Mouse (Mus musculus): ENCODE data around the gene Cd7. TPM values are rescaled to one million over a fixed set of nuclear protein-coding genes. Genes with fewer than 3 reads are reported as not detected.

Gene Cd7
- polyA plus RNA-seq, 1 experiment, result 0.08 TPM

DNA sequence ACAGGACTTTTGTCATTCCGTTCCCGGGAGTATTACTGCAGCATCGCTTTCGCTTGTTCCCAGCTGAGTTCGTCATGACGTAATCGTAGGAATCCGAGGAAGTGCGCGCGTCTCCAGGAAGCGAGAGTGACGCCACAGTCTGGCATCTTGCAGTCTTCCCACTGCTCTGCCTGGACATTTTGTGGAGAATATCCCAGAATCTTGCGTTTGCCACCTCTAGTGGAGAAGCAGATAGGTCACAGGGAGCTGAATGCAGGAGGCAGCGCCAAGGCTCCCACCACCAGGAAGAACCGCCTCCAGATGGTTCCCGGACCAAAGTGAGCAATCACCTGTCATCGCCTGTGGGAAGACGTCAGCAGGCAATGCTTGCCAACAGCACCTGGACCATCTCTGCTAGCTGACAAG, 24.3 kb downstream of the Cd7 start:
- DNase-seq (ENCODE audit: low read depth), result peak; percentile 45
- TF ChIP-seq CTCF (IDR thresholded peaks at IDR 0.05; ENCODE audit: borderline replicate concordance, extremely low read depth, insufficient read depth, insufficient read length) (no peak), POLR2A (IDR thresholded peaks at IDR 0.05; ENCODE audit: borderline replicate concordance, extremely low read depth, insufficient read depth, insufficient read length, poor library complexity, severe bottlenecking) (no peak)

DNA sequence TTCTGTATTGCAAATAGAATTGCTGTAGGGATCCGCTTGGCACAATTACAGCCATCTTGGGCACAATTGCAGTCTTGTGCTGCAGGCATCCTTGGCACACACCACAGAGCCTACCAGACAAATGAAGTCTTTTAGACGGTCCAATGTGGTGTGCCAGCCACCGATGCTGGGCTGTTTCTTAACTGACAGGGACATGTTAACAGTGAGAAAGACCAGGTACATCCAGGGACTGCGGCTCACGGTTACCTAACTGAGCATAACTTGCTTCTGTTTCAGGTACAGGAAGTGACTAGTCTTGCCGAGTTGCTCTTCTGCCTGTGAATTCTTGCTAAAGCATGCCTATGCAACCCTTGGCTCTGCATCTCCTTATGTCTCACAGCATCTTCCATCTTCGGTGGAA, 25.6 kb downstream of the Cd7 start:
- no peak for TF ChIP-seq CTCF (IDR thresholded peaks at IDR 0.05; ENCODE audit: borderline replicate concordance, extremely low read depth, insufficient read depth, insufficient read length)
- no peak for TF ChIP-seq POLR2A (IDR thresholded peaks at IDR 0.05; ENCODE audit: borderline replicate concordance, extremely low read depth, insufficient read depth, insufficient read length, poor library complexity, severe bottlenecking)
- DNase-seq (ENCODE audit: low read depth), result peak; percentile 24

DNA sequence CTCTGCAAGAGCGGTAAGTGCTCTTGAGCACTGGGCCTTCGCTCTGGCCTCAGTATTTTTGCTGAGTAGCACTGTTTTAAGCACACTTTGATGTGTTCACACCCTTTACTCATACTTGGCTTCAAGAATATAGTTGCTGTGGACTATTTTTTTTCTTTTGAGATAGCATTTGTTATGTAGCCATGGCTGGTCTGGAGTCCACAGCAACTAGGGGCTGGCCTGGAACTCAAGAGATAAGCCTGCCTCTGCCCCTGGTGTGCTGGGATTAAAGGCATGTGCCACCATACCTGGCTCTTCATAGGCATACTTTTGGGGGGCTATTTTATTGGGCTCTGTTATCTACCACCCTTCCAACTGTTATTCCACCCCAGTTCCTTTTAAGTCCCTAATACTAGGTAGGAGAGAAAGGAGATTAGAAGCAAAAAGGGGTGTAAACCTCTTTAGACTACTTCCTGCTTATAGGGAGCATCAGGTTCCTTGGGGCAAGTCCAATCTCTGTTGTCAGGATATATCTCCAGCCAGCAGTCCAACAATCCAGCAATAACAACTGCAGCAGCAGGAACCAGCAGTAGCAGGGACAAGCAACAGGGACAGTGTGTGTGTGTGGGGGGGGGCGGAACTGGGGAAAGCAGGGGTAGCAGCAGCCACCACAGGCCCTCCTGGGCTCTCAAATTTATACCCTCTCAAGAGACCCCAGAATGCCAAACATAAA, 29.0 kb downstream of the Cd7 start:
- TF ChIP-seq CTCF (IDR thresholded peaks at IDR 0.05; ENCODE audit: borderline replicate concordance, extremely low read depth, insufficient read depth, insufficient read length) (no peak), POLR2A (IDR thresholded peaks at IDR 0.05; ENCODE audit: borderline replicate concordance, extremely low read depth, insufficient read depth, insufficient read length, poor library complexity, severe bottlenecking) (no peak)
- DNase-seq (ENCODE audit: low read depth), result no peak

DNA sequence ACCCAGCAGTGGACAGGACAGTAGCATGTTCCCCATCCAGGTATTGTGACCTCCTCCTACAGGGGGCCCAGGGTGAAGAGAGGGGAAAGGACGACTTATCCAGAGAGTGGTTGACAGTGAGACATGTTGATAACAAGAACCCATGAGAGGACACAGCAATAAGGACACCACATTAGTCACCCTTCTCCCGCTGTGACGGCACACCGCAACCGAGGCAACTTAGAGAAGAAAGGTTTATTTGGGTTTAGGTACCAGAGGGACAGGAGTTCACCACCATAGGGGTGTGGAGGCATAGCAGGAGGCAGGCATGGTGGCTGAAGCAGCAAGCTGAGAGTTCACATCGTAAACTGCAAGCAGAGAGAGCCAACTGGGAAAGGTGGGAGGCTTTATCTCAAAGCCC, 33.0 kb downstream of the Cd7 start:
- no peak for DNase-seq (ENCODE audit: low read depth)
- TF ChIP-seq CTCF (IDR thresholded peaks at IDR 0.05; ENCODE audit: borderline replicate concordance, extremely low read depth, insufficient read depth, insufficient read length) (no peak), POLR2A (IDR thresholded peaks at IDR 0.05; ENCODE audit: borderline replicate concordance, extremely low read depth, insufficient read depth, insufficient read length, poor library complexity, severe bottlenecking) (no peak)

DNA sequence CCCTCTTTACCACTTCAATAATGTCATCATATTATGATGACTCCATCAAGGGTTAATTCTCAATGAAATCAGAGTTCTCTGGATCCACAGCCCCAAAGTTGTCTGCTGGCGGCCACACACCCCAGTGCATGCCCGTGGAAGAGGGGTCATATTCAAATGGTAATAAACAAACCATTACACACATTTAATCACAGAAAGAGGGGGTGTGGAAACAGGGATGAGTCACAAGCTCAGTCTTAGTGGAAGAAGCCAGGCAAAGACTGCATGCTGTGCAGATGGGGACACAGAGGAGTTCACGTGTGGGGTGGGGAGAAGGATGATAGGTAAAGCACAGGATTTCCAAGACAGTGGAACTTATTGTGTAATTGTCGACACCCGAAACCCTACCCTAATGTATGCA, 34.9 kb downstream of the Cd7 start:
- DNase-seq (ENCODE audit: low read depth), result no peak
- TF ChIP-seq POLR2A (IDR thresholded peaks at IDR 0.05; ENCODE audit: borderline replicate concordance, extremely low read depth, insufficient read depth, insufficient read length, poor library complexity, severe bottlenecking), result no peak
- no peak for TF ChIP-seq CTCF (IDR thresholded peaks at IDR 0.05; ENCODE audit: borderline replicate concordance, extremely low read depth, insufficient read depth, insufficient read length)

DNA sequence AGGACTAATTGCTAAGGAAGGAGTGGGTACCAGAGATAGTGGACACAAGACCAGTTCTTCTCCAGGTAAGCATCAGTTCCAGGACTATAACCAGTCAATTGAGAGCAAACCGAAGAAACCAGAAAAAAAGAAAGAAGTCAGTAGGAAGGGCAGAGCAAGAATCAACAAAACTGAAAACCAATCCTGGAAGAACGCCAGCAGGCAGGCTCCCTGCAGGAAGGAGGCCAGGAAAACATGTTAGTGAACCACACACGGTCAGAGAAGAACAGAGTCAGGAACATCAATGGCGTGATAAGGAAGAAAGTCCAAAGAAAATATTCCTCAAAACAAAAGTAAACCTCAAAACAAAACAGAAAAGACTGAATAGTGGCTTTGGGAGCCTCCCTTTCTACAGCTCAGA, 37.3 kb downstream of the Cd7 start:
- TF ChIP-seq CTCF (IDR thresholded peaks at IDR 0.05; ENCODE audit: borderline replicate concordance, extremely low read depth, insufficient read depth, insufficient read length) (no peak), POLR2A (IDR thresholded peaks at IDR 0.05; ENCODE audit: borderline replicate concordance, extremely low read depth, insufficient read depth, insufficient read length, poor library complexity, severe bottlenecking) (no peak)
- peak; percentile 37 for DNase-seq (ENCODE audit: low read depth)

DNA sequence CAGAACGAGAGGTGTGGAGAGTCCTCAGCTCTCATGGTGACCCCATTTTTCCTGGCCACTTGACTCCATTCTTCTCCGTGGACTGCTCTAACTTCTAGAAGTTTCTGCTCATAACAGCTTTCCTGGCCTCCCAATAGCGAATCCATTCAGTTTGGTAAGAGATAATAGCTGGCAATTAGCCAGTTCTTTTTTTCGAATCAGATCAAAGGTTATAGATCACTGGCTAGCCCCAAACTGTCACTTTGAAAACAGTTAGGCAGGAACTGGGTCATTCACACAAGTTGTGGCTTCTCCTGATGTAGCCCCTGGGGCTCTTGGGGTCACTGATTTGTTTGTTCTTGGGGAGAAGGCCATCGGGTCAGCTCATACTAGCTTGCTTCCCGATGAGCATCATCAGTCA, 44.5 kb downstream of the Cd7 start:
- no peak for TF ChIP-seq CTCF (IDR thresholded peaks at IDR 0.05; ENCODE audit: borderline replicate concordance, extremely low read depth, insufficient read depth, insufficient read length)
- no peak for TF ChIP-seq POLR2A (IDR thresholded peaks at IDR 0.05; ENCODE audit: borderline replicate concordance, extremely low read depth, insufficient read depth, insufficient read length, poor library complexity, severe bottlenecking)
- no peak for DNase-seq (ENCODE audit: low read depth)

DNA sequence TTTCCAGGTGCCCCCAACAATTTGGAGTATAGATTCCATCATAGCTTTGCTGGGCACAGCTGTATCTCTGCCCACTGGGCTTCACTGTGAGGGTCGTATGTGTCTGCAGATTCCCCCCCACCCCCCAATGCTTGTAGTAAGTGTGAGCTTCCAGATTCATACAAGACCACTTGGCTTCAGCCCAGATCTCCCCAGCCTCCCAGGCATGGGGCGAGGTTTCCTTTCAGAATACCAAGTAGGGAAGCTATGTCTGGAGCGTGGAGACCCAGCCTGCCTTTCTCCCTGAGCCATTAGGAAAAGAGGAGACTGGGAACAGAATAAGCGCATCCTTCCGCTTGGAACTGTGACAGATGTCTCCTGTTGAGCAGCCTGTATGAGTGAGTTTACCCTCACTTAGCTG, 45.6 kb downstream of the Cd7 start:
- TF ChIP-seq CTCF (IDR thresholded peaks at IDR 0.05; ENCODE audit: borderline replicate concordance, extremely low read depth, insufficient read depth, insufficient read length), result no peak
- TF ChIP-seq POLR2A (IDR thresholded peaks at IDR 0.05; ENCODE audit: borderline replicate concordance, extremely low read depth, insufficient read depth, insufficient read length, poor library complexity, severe bottlenecking), result no peak
- DNase-seq (ENCODE audit: low read depth), result peak; percentile 60

DNA sequence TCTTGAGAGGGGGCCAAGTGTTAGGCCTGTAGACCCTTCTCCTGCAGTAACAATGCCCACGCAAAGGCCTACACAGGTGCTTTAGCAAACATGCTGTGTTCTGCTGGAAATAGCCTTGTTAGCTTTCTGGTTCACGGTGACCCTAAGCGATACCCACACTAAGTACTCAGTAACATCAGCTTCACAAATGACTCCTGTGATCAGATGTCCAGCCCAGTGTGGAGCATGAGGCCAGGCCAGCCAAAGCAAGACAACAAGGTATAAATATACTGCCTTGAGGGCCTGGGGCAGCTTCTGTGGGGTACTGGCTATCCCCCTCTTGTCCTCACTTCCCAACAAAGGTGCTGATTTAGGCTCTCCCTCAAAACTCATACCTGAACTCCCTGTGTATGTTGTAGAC, 46.1 kb downstream of the Cd7 start:
- TF ChIP-seq CTCF (IDR thresholded peaks at IDR 0.05; ENCODE audit: borderline replicate concordance, extremely low read depth, insufficient read depth, insufficient read length) (no peak), POLR2A (IDR thresholded peaks at IDR 0.05; ENCODE audit: borderline replicate concordance, extremely low read depth, insufficient read depth, insufficient read length, poor library complexity, severe bottlenecking) (no peak)
- no peak for DNase-seq (ENCODE audit: low read depth)

DNA sequence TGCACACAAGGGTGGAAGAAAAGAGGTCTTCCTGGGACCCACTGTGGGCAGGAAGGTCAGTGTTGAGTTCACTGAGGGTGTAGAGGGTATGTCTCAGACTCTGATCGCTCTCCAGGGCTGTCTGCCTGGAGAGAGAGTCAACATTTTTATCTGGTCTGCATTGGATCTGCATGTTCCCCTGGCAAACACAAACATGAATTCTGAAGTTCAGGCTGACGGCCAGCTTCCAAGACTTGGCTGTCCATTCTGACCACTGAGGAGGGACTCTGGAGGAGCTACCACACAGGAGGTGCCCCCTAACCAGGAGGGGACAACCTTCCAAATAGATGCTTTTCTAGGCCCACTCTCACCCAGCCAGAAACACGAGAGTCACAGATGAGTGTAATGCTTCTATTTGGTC, 47.4 kb downstream of the Cd7 start:
- no peak for DNase-seq (ENCODE audit: low read depth)

DNA sequence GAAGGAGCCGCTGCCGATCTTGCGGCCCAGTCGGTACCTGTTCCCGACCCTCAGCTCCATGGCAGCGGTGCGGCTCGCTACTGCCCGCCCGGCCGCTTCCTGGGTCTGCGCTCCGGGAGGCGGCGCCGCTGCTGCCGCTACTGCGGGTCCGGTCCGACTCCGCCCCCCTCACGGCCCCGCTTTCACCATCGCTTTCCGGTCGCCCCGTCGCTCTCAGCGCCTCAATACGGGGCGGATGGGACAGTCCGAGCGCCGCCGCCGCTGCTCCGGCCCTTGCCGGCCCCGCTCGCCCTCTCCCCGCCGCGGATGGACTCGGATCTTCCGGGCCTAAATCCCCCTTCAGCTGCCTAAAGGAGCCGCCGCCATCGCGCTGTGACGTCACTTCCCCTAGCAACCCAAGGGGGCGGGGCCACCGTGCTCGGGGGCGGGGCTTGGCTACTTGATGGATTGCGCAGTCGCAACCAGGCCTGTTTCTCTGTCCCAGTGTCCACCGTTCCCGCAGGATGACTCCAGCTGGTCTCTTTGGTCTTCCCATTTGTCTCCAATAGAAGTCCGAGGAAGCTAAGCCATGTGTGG, 48.2 kb downstream of the Cd7 start, which contains the start of gene Csnk1d:
Gene Csnk1d, minus strand, starts transcription at position 380 of the 576 bp plus-strand sequence.
- peak; percentile 98 for DNase-seq (ENCODE audit: low read depth)
- TF ChIP-seq POLR2A (IDR thresholded peaks at IDR 0.05; ENCODE audit: borderline replicate concordance, extremely low read depth, insufficient read depth, insufficient read length, poor library complexity, severe bottlenecking) (peak; percentile 39), CTCF (IDR thresholded peaks at IDR 0.05; ENCODE audit: borderline replicate concordance, extremely low read depth, insufficient read depth, insufficient read length) (no peak)

More for the DNA sequence above, 47.4 kb downstream of the Cd7 start:
- TF ChIP-seq POLR2A (IDR thresholded peaks at IDR 0.05; ENCODE audit: borderline replicate concordance, extremely low read depth, insufficient read depth, insufficient read length, poor library complexity, severe bottlenecking) (no peak), CTCF (IDR thresholded peaks at IDR 0.05; ENCODE audit: borderline replicate concordance, extremely low read depth, insufficient read depth, insufficient read length) (no peak)
